Mouse (Mus musculus) spleen, adult 2 months (tissue): ENCODE data around the gene C530008M17Rik.

ENCODE experiments used
- CTCF ChIP-seq: fragments of 200-500 bp; IDR thresholded peaks from 2 replicates; pipeline ENCODE4 v1.5.1; 2011; ENCODE audit warnings: mild to moderate bottlenecking, inconsistent platforms; ENCODE audit not compliant: insufficient read depth, insufficient read length, insufficient replicate concordance; ENCODE audit errors: extremely low read depth
- POLR2A ChIP-seq: fragments of 200-500 bp; IDR thresholded peaks from 2 replicates; pipeline ENCODE4 v1.6.1; 2011; ENCODE audit warnings: low read depth, low read length, inconsistent platforms

DNA sequence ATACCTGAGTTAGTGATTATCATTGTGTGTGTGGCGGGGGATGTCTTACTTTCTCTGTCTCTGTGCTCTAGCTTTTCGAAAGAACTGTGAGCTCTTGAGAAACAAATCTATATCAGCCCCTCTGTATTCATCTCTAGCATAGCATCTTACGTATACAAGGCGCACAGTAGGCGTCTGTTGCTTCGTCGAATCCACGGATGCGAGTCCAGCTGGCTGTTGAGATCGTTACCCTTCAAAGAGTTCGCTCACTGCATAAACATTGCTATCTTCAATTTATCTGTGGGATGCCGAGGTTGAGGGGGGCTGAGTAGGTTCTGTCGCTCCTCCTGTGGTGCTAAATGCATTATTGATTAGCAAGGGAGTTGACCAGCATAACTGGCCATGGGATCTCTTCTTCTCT, 125.6 kb downstream of the C530008M17Rik start:
- TF ChIP-seq CTCF (no peak), POLR2A (no peak)
